Mouse (Mus musculus) gonadal fat pad, adult 2 months (tissue): ENCODE measurements around the gene Cxcl17. TPM values are rescaled to one million over a fixed set of nuclear protein-coding genes. Genes with fewer than 3 reads are reported as not detected.

Experiments used
- DNase-seq: peaks from one replicate; pipeline ENCODE4 v3.0.0-alpha.2; 2012; ENCODE audit warnings: low read depth
- polyA plus RNA-seq: library from polyadenylated mRNA; depleted of rRNA; stranded (reverse); fragments of >200 nt; gene quantifications from 2 replicates; pipeline ENCODE4 v1.2.3, GENCODE M21; 2012

Gene Cxcl17
- polyA plus RNA-seq, 1 experiment = not detected

- no peak for DNase-seq
These were observed 20.7 kb downstream of the Cxcl17 start for GRCm38 (mm10) chr7:25391856-25392453.

DNA sequence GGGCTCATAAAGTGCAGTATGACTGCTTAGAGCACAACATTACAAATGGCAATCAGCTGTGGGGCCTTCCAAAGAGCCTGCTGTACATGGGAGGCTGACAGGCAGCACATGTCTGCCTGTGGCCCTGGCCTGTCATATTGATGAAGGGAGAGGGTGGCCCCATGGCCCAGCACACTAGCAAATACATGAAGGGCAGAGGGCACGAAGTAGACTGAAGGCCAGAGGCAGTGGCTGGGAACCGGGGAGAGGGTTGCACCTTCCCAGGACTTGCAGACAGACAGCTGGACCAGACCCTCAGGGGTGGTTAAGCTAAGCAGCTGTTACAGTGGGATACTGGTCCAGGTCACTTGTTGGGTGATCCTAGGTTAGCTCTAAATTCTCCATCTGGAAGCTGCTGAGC is 21.7 kb downstream of the Cxcl17 start:
- no peak for DNase-seq

DNA sequence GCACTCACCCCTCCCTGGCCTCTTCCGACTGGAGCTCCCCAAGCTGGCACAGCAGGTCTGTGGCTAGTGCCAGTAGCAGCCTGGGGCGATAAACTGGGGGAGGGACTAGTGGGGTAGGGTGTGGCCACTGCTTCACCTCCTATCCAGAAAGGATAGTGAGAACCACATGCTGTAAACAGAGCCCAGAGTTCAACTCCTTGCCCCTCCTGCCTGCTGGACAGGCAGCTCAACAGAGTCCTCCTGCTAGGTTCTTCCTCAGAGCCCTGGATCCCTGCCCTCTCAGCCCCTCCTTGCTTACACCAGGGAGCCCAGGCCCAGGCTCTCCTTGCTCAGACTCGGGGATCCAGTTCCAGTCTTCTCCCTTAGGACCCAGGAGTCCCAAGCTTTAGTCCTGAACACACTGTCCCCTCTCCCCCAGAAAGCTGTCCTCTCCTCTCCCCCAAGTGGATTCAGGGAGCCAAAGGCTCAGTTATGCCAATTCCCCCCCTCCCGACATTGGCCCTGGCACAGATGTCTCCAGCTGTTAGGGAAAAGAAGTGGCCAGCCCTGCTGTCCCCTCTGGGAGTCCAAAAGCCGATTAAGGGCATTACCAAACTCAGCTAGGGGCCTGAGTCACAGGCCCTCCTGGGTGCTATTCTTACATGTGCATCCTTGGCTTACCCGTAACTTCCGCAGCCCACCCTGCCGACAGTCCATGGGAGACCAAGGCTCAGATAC is 22.5 kb downstream of the Cxcl17 start:
- no peak for DNase-seq

DNA sequence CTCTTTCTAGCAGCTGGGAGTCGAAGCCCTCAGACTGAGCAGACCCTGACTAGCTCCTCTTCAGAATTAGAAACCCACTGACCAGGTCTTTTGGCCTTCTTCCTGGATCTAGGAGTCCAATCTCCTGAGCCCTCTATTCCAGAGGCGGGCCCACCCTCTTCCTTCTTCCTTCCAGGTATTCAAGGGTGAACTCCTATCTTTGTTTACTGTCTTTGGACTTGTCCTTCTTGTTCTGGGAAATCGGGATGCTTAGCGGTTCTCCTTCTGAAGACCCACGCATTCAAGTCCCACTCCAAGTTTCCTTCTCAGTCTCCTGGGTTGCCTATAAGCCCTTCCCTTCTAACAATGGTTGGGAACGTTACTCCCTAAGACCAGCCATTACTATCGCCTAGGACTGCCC is 23.8 kb downstream of the Cxcl17 start:
- DNase-seq = no peak

DNA sequence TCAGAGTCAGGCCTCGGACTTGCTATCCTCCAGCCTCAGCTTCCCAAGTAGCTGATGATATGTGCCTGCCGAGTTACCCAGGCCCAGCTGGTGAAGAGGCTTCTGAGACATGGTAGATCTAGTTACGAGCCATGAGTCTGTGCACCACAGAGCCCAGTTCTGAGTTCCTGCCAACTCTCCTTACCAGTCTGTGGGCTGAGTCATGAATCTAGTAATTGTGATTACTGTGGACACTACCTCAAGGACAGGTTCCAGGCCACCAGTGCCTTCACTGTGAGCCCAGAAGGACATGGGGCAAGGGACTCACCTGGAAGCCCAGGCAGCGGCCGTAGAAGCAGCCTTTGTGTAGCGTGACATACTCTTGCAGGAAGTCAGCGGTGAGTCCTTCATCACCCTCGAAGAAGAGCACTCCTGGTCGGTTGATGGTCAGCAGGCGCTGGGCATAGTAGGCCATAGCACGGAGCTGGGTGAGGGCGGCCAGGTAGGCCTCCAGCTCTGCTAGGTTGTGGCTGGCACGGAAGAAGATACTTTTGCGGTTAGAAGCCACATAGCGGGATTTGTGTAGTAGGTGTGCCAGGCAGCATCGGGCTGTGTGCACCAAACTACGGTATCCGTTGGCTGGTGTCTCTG is 24.8 kb downstream of the Cxcl17 start:
- DNase-seq = no peak

- DNase-seq = no peak
These were observed 26.7 kb downstream of the Cxcl17 start for GRCm38 (mm10) chr7:25385850-25386555.

GRCm38 (mm10) chr7:25385259-25385658 is 27.4 kb downstream of the Cxcl17 start:
- no peak for DNase-seq

DNA sequence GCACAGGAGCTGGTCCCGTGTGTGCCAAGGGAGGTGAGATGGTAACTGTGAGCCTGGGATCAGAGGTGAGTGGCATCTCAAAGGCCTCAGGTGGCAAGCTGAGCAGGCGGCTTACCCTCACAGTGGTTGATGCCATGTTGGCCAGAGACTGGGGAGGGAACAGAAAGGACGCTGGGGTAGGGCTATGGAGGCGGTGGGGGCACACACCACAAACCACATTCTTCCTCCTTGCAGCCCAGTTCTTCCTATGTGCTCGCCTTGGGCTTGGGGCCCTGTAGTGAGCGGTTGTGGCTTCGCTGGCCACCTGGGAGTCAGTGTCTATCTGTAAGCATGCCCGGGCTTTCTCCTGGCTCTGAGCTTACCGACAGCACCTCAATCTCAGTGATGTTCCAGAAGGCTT is 27.9 kb downstream of the Cxcl17 start:
- no peak for DNase-seq

- no peak for DNase-seq
These were observed 28.4 kb downstream of the Cxcl17 start for GRCm38 (mm10) chr7:25384318-25384717.

DNA sequence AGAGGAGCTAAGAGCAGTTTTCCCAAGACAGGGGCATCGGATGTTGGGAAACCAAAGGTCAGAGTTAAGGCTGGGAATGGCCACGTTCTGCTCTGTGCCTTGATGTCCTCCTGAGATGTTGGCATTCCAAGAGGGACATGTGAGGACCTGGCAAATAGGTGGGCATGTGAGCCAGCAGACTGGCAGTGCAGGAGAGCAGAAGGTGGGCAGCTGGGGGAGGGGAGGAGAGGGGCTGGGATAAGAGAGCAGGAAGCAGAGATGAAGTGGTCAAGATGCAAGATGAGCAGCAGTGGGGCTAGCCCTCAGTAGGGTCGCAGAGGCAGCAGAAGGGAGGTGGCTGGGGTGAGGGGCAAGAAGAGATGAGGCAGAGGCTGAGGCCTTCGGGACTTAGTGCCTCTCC is 28.8 kb downstream of the Cxcl17 start:
- no peak for DNase-seq

DNA sequence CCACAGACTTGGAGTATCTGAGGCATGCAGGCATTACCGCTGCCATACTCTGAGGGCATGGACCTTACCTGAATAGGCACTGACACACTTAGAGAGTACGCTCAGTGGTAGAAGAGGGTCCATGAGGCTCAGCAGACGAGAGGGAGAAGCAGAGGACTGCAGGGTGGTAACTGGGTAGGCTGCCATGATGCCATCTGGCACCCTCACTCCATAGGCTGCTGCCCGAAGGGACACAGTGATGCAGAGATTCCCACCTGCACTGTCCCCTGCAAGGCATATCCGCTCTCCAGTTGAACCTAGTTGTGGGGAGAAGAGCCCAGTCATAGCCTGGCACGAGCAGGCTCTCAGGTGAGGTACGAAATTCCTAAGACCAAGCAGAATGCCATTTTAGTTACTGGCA is 29.3 kb downstream of the Cxcl17 start:
- no peak for DNase-seq

- no peak for DNase-seq
These were observed 30.1 kb downstream of the Cxcl17 start for GRCm38 (mm10) chr7:25382541-25382940.

GRCm38 (mm10) chr7:25381284-25381680 is 31.4 kb downstream of the Cxcl17 start:
- DNase-seq = no peak

GRCm38 (mm10) chr7:25380392-25381283 is 32.0 kb downstream of the Cxcl17 start:
- DNase-seq = no peak

DNA sequence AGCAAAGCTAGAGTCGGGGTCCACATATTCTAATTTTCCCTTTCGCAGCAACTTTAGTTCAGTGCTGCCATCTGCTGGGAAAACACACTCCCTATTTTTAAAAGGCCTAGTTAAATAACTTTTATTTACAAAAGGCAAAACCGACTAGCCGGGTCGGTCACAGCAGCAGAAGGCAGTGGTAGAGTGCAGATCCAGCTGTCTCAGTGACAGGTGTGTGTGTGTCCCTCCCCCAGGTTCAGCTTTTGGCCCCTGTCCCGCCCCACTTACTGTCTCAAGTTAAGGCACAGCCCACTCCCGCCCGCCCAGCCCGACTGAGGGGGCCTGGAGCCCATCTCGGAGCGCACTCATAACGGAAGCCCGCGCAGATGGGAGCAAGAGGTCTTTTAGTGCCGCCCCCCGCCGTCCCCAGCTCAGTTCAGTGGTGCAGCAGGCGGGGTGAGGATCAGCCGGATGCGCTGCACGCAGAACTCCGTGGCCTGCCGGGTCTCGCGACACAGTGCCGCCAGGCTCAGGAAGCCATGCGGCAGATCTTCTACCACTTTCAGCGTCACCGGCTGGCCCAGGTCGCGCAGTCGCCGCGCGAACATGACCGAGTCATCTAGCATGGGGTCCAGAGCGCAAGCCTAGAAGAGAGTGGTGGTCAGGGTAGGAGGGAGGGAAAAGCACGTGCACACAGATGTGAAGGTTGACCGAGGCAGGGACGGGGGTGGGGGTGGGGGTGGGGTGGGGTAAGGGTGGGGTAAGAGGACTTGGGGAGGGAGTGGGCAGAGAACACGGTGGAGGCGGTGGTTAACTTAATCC is 32.9 kb downstream of the Cxcl17 start:
- DNase-seq = no peak

DNA sequence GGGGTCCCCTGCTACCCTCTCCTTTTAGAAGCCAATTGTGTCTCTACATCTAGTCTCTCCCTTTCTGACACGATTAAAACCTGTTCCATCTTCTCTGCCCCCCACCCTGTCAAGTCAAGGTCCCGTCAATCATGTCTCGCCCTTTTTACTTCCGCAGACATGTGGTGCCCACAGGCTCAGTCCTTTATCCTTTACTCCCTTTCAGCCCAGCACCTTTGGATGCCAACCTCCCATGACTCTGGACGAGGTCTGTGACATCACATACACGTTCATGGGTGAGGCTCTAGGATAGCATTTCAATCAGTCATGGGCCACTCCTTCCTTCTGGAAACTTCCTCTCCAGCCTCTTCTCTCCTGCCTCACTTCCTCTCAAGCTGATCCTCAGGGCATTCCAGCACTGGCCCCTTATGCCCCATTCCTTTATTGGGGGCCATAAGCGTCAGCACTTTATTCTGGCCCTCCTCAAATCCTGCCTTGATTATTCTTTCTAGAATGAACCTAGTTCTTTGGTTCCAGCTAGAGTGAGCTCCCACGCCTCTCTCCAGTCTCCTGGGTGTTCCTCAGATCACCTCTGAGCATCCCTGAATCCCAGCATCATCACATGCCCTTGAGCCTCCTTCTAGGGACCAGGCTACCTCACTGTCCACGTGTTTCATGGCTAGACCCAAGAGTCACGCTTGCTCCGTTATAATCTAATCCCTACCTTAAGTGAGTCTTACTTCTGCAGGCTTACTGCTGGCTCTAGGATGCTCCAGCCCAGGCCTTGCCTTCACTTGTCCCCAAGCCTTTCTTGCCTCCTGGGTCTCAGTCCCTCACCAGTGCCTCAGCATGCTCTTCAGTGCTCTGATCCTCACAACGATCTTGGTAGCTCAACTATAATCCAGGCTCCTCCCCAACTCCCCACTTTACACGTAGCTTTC is 34.2 kb downstream of the Cxcl17 start:
- DNase-seq = no peak

GRCm38 (mm10) chr7:25377100-25377700 is 35.5 kb downstream of the Cxcl17 start:
- DNase-seq = no peak

DNA sequence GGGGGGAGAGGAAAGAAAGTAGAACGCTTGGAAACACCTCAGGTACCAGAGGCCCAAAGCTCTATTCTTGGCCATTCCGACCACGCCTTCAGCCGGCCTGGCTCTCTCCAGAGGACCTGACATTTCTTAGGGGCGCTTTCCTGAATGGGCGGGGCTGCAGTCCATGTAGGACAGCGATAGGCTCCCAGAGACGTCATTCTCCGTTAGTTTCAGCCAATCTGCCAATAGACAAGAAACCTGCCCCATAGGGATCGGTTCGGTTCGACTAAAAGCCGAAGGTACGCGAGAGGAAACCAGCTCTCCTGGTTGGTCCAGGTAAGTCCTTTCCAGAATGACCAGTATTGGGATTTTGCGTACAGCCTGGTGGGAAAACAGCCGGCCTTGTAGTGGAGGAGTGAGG is 36.1 kb downstream of the Cxcl17 start:
- DNase-seq = no peak

GRCm38 (mm10) chr7:25372441-25372840 is 40.2 kb downstream of the Cxcl17 start:
- no peak for DNase-seq
